Mouse (Mus musculus): Measurements from ENCODE around the gene Exoc3l2. TPM values are rescaled to one million over a fixed set of nuclear protein-coding genes. Genes with fewer than 3 reads are reported as not detected.

Exoc3l2 gene
- polyA plus RNA-seq, 2 experiments: 0.48 to 1.7 TPM

- Histone ChIP-seq H3K4me3 (ENCODE audit: insufficient read depth in 1 of 2, low read depth in 2 of 2, low read length in 2 of 2) (no peak overlapping the region), H3K9me3 (ENCODE audit: control insufficient read depth, low read length) (no peaks in the 10 kb centered on the region), H3K27me3 (ENCODE audit: control insufficient read depth, insufficient read depth, low read length) (no peaks in the 10 kb centered on the region), H3K36me3 (replicated peaks; ENCODE audit: control insufficient read depth, insufficient read depth, low read depth) (no peaks in the 10 kb centered on the region; the same call in none of the 2 replicates), H3K4me2 (ENCODE audit: low read depth) (no peak overlapping the region), H3K4me1 (replicated peaks; ENCODE audit: control insufficient read depth in 2 of 2, insufficient read depth in 2 of 2, low read length in 1 of 2) (peaks cover 0 to 9% of the 10 kb centered on the region in 2 experiments), H3K27ac (no peak overlapping the region), H3K9ac (replicated peaks) (no peak overlapping the region)
- WGBS (ENCODE audit: insufficient replicate concordance): 45% methylated on average over 6 of the region's 6 CpGs
- TF ChIP-seq CTCF (IDR thresholded peaks at IDR 0.05; ENCODE audit: low read depth) (peak; percentile 73), EP300 (IDR thresholded peaks at IDR 0.05; ENCODE audit: low read depth) (no peak)
- DNase-seq (ENCODE audit: low read depth in 3 of 3, low spot score in 3 of 3) (no peak), ATAC-seq (ENCODE audit: insufficient read depth) (no peak)
Observed at GRCm38 (mm10) chr7:19543584-19543983, 80.5 kb downstream of the Exoc3l2 start.

GRCm38 (mm10) chr7:19546007-19546406, 82.9 kb downstream of the Exoc3l2 start:
- WGBS (ENCODE audit: insufficient replicate concordance): 74% methylated on average over 3 of the region's 3 CpGs
- TF ChIP-seq CTCF (IDR thresholded peaks at IDR 0.05; ENCODE audit: low read depth): no peak
- TF ChIP-seq EP300 (IDR thresholded peaks at IDR 0.05; ENCODE audit: low read depth): no peak
- H3K27me3 ChIP-seq (ENCODE audit: control insufficient read depth, insufficient read depth, low read length): no peaks in the 10 kb centered on the region
- no peak overlapping the region for H3K4me2 ChIP-seq (ENCODE audit: low read depth)
- H3K4me3 ChIP-seq (ENCODE audit: insufficient read depth in 1 of 2, low read depth in 2 of 2, low read length in 2 of 2): no peak overlapping the region
- ATAC-seq (ENCODE audit: insufficient read depth) (no peak), DNase-seq (ENCODE audit: low read depth in 3 of 3, low spot score in 3 of 3) (no peak)
- no peaks in the 10 kb centered on the region for H3K9me3 ChIP-seq (ENCODE audit: control insufficient read depth, low read length)
- no peak overlapping the region for H3K9ac ChIP-seq (replicated peaks)
- no peaks in the 10 kb centered on the region; the same call in 1 of the 2 replicates for H3K36me3 ChIP-seq (replicated peaks; ENCODE audit: control insufficient read depth, insufficient read depth, low read depth)
- no peak overlapping the region for H3K27ac ChIP-seq
- H3K4me1 ChIP-seq (replicated peaks; ENCODE audit: control insufficient read depth in 2 of 2, insufficient read depth in 2 of 2, low read length in 1 of 2): peaks cover 0 to 11% of the 10 kb centered on the region in 2 experiments

Other genes with a start within 250 kb of the Exoc3l2 start
- gene Opa3, start 235.0 kb upstream of the Exoc3l2 start, polyA plus RNA-seq (2012; rRNA removed): 8.3 and 9.1 TPM in 2 replicates
- gene Opa3, start 235.0 kb upstream of the Exoc3l2 start, polyA plus RNA-seq (2014; fragmentation: Nextera tagmentation; extraction: Ambion mirVana): 12.8 and 14.6 TPM in 2 replicates
- gene Vasp, start 191.5 kb upstream of the Exoc3l2 start, polyA plus RNA-seq (2012; rRNA removed): 35.3 and 39.9 TPM in 2 replicates
- gene Vasp, start 191.5 kb upstream of the Exoc3l2 start, polyA plus RNA-seq (2014; fragmentation: Nextera tagmentation; extraction: Ambion mirVana): 25.5 and 31.0 TPM in 2 replicates
- 0.04 TPM in 1 of 2 replicates, not detected in the other for gene Ppm1n, start 183.3 kb upstream of the Exoc3l2 start, polyA plus RNA-seq (2012; rRNA removed)
- not detected in 2 replicates for gene Ppm1n, start 183.3 kb upstream of the Exoc3l2 start, polyA plus RNA-seq (2014; fragmentation: Nextera tagmentation; extraction: Ambion mirVana)
- 2.9 and 4.1 TPM in 2 replicates for gene Rtn2, start 180.7 kb upstream of the Exoc3l2 start, polyA plus RNA-seq (2012; rRNA removed)
- 2.6 and 3.0 TPM in 2 replicates for gene Rtn2, start 180.7 kb upstream of the Exoc3l2 start, polyA plus RNA-seq (2014; fragmentation: Nextera tagmentation; extraction: Ambion mirVana)
- gene Fosb, start 153.3 kb upstream of the Exoc3l2 start, polyA plus RNA-seq (2012; rRNA removed): 0.03 and 0.04 TPM in 2 replicates
- gene Fosb, start 153.3 kb upstream of the Exoc3l2 start, polyA plus RNA-seq (2014; fragmentation: Nextera tagmentation; extraction: Ambion mirVana): not detected in 2 replicates
- gene Ercc1, start 118.6 kb upstream of the Exoc3l2 start, polyA plus RNA-seq (2012; rRNA removed): 8.5 and 9.8 TPM in 2 replicates
- gene Ercc1, start 118.6 kb upstream of the Exoc3l2 start, polyA plus RNA-seq (2014; fragmentation: Nextera tagmentation; extraction: Ambion mirVana): 15.7 and 19.2 TPM in 2 replicates
- 4.5 and 6.7 TPM in 2 replicates for gene Cd3eap, start 103.8 kb upstream of the Exoc3l2 start, polyA plus RNA-seq (2012; rRNA removed)
- gene Cd3eap, start 103.8 kb upstream of the Exoc3l2 start, polyA plus RNA-seq (2014; fragmentation: Nextera tagmentation; extraction: Ambion mirVana): 7.2 and 7.8 TPM in 2 replicates
- 2.3 TPM in 2 replicates for gene Ppp1r13l, start 103.6 kb upstream of the Exoc3l2 start, polyA plus RNA-seq (2012; rRNA removed)
- 0.65 and 1.0 TPM in 2 replicates for gene Ppp1r13l, start 103.6 kb upstream of the Exoc3l2 start, polyA plus RNA-seq (2014; fragmentation: Nextera tagmentation; extraction: Ambion mirVana)
- gene Ercc2, start 81.3 kb upstream of the Exoc3l2 start, polyA plus RNA-seq (2012; rRNA removed): 11.7 and 12.3 TPM in 2 replicates
- 4.6 and 5.5 TPM in 2 replicates for gene Ercc2, start 81.3 kb upstream of the Exoc3l2 start, polyA plus RNA-seq (2014; fragmentation: Nextera tagmentation; extraction: Ambion mirVana)
- 0.18 and 0.21 TPM in 2 replicates for gene Klc3, start 59.2 kb upstream of the Exoc3l2 start, polyA plus RNA-seq (2012; rRNA removed)
- gene Klc3, start 59.2 kb upstream of the Exoc3l2 start, polyA plus RNA-seq (2014; fragmentation: Nextera tagmentation; extraction: Ambion mirVana): 0.13 and 0.58 TPM in 2 replicates
- 0.12 and 0.14 TPM in 2 replicates for gene Ckm, start 58.6 kb upstream of the Exoc3l2 start, polyA plus RNA-seq (2012; rRNA removed)
- gene Ckm, start 58.6 kb upstream of the Exoc3l2 start, polyA plus RNA-seq (2014; fragmentation: Nextera tagmentation; extraction: Ambion mirVana): 0.11 and 0.19 TPM in 2 replicates
- 2.4 and 2.5 TPM in 2 replicates for gene Mark4, start 4.5 kb upstream of the Exoc3l2 start, polyA plus RNA-seq (2012; rRNA removed)
- gene Mark4, start 4.5 kb upstream of the Exoc3l2 start, polyA plus RNA-seq (2014; fragmentation: Nextera tagmentation; extraction: Ambion mirVana): 0.80 and 2.5 TPM in 2 replicates
- 2.0 and 2.7 TPM in 2 replicates for gene Bloc1s3, start 45.0 kb downstream of the Exoc3l2 start, polyA plus RNA-seq (2012; rRNA removed)
- gene Bloc1s3, start 45.0 kb downstream of the Exoc3l2 start, polyA plus RNA-seq (2014; fragmentation: Nextera tagmentation; extraction: Ambion mirVana): 0.39 and 0.56 TPM in 2 replicates
- 24.1 and 28.1 TPM in 2 replicates for gene Trappc6a, start 45.1 kb downstream of the Exoc3l2 start, polyA plus RNA-seq (2012; rRNA removed)
- gene Trappc6a, start 45.1 kb downstream of the Exoc3l2 start, polyA plus RNA-seq (2014; fragmentation: Nextera tagmentation; extraction: Ambion mirVana): 40.0 and 40.2 TPM in 2 replicates
- gene Nkpd1, start 54.5 kb downstream of the Exoc3l2 start, polyA plus RNA-seq (2012; rRNA removed): 0.01 and 0.04 TPM in 2 replicates
- not detected in 2 replicates for gene Nkpd1, start 54.5 kb downstream of the Exoc3l2 start, polyA plus RNA-seq (2014; fragmentation: Nextera tagmentation; extraction: Ambion mirVana)
- 21.8 and 27.0 TPM in 2 replicates for gene Ppp1r37, start 99.7 kb downstream of the Exoc3l2 start, polyA plus RNA-seq (2012; rRNA removed)
- 1.5 and 2.0 TPM in 2 replicates for gene Ppp1r37, start 99.7 kb downstream of the Exoc3l2 start, polyA plus RNA-seq (2014; fragmentation: Nextera tagmentation; extraction: Ambion mirVana)
- 0.66 and 0.96 TPM in 2 replicates for gene Zfp296, start 114.0 kb downstream of the Exoc3l2 start, polyA plus RNA-seq (2012; rRNA removed)
- 0.38 and 0.41 TPM in 2 replicates for gene Zfp296, start 114.0 kb downstream of the Exoc3l2 start, polyA plus RNA-seq (2014; fragmentation: Nextera tagmentation; extraction: Ambion mirVana)
- 34.8 and 39.6 TPM in 2 replicates for gene Gemin7, start 114.3 kb downstream of the Exoc3l2 start, polyA plus RNA-seq (2012; rRNA removed)
- gene Gemin7, start 114.3 kb downstream of the Exoc3l2 start, polyA plus RNA-seq (2014; fragmentation: Nextera tagmentation; extraction: Ambion mirVana): 83.1 and 91.6 TPM in 2 replicates
- gene Clasrp, start 141.2 kb downstream of the Exoc3l2 start, polyA plus RNA-seq (2012; rRNA removed): 21.3 and 23.3 TPM in 2 replicates
- gene Clasrp, start 141.2 kb downstream of the Exoc3l2 start, polyA plus RNA-seq (2014; fragmentation: Nextera tagmentation; extraction: Ambion mirVana): 7.5 and 8.6 TPM in 2 replicates
- gene Relb, start 166.1 kb downstream of the Exoc3l2 start, polyA plus RNA-seq (2012; rRNA removed): 1.0 and 1.1 TPM in 2 replicates
- 0.89 and 1.2 TPM in 2 replicates for gene Relb, start 166.1 kb downstream of the Exoc3l2 start, polyA plus RNA-seq (2014; fragmentation: Nextera tagmentation; extraction: Ambion mirVana)
- 20.6 and 20.9 TPM in 2 replicates for gene Clptm1, start 201.7 kb downstream of the Exoc3l2 start, polyA plus RNA-seq (2012; rRNA removed)
- gene Clptm1, start 201.7 kb downstream of the Exoc3l2 start, polyA plus RNA-seq (2014; fragmentation: Nextera tagmentation; extraction: Ambion mirVana): 44.4 and 50.4 TPM in 2 replicates
- gene Apoc2, start 214.6 kb downstream of the Exoc3l2 start, polyA plus RNA-seq (2012; rRNA removed): 494 and 507 TPM in 2 replicates
- gene Apoc2, start 214.6 kb downstream of the Exoc3l2 start, polyA plus RNA-seq (2014; fragmentation: Nextera tagmentation; extraction: Ambion mirVana): 990 and 1,023 TPM in 2 replicates
- 3.3 and 5.1 TPM in 2 replicates for gene Gm44805, start 218.1 kb downstream of the Exoc3l2 start, polyA plus RNA-seq (2012; rRNA removed)
- gene Gm44805, start 218.1 kb downstream of the Exoc3l2 start, polyA plus RNA-seq (2014; fragmentation: Nextera tagmentation; extraction: Ambion mirVana): 29.0 and 48.5 TPM in 2 replicates
- gene Apoc4, start 218.1 kb downstream of the Exoc3l2 start, polyA plus RNA-seq (2012; rRNA removed): 90.9 and 154 TPM in 2 replicates
- 181 and 200 TPM in 2 replicates for gene Apoc4, start 218.1 kb downstream of the Exoc3l2 start, polyA plus RNA-seq (2014; fragmentation: Nextera tagmentation; extraction: Ambion mirVana)
- 203 and 204 TPM in 2 replicates for gene Apoc1, start 229.3 kb downstream of the Exoc3l2 start, polyA plus RNA-seq (2012; rRNA removed)
- 390 TPM in 2 replicates for gene Apoc1, start 229.3 kb downstream of the Exoc3l2 start, polyA plus RNA-seq (2014; fragmentation: Nextera tagmentation; extraction: Ambion mirVana)
- gene Apoe, start 235.9 kb downstream of the Exoc3l2 start, polyA plus RNA-seq (2012; rRNA removed): 1,802 and 2,400 TPM in 2 replicates
- 1,630 and 1,854 TPM in 2 replicates for gene Apoe, start 235.9 kb downstream of the Exoc3l2 start, polyA plus RNA-seq (2014; fragmentation: Nextera tagmentation; extraction: Ambion mirVana)

Measured in liver, embryonic 14.5 days (tissue).